Mouse (Mus musculus): ENCODE data around the gene Csk.

DNA sequence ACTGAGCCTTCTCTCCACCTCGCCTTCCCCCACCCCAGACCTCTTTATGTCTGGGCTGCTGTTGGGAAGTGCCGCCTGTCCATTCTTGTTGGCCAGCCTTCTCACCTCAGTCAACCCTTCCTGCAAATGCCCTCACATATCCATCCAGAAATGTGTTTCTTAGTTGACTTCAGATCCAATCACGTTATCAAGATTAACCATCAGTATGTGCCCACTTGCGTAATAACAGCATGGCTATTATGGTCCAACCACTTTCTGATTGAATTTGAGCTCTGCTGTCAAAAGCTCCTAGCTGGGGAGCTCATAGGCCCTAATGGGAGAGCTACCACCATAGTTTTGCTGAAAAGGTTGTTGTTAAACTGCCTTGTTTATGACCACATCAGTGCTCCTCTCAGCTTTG is 17.6 kb upstream of the Csk start:
- TF ChIP-seq CTCF (IDR thresholded peaks at IDR 0.05; ENCODE audit: low read depth, low read length) (no peak), POLR2A (IDR thresholded peaks at IDR 0.05; ENCODE audit: insufficient read depth, low read length) (no peak), EP300 (IDR thresholded peaks at IDR 0.05; ENCODE audit: insufficient read depth, low read depth, low read length) (no peak)

All from ES-Bruce4 (cell line).